Mouse (Mus musculus): Measurements from ENCODE around the gene Ube2d1. TPM values are rescaled to one million over a fixed set of nuclear protein-coding genes. Genes with fewer than 3 reads are reported as not detected.

The Ube2d1 gene
- polyA plus RNA-seq, 1 experiment, result 104 TPM

- TF ChIP-seq CTCF (IDR thresholded peaks at IDR 0.05; ENCODE audit: extremely low read depth, insufficient read depth, low read length), result no peak
- TF ChIP-seq POLR2A (IDR thresholded peaks at IDR 0.05; ENCODE audit: extremely low read depth, insufficient read depth, low read length), result no peak
- Histone ChIP-seq H3K27ac (ENCODE audit: insufficient read depth, low read length) (no peak overlapping the region), H3K4me1 (ENCODE audit: control insufficient read depth, insufficient read depth, low read length) (no peaks in the 10 kb centered on the region), H3K4me3 (ENCODE audit: insufficient read depth, low read length) (no peak overlapping the region)
These were observed 41.1 kb upstream of the Ube2d1 start for GRCm38 (mm10) chr10:71326123-71326522.

- Histone ChIP-seq H3K4me1 (ENCODE audit: control insufficient read depth, insufficient read depth, low read length) (no peaks in the 10 kb centered on the region), H3K27ac (ENCODE audit: insufficient read depth, low read length) (no peak overlapping the region), H3K4me3 (ENCODE audit: insufficient read depth, low read length) (no peak overlapping the region)
- TF ChIP-seq POLR2A (IDR thresholded peaks at IDR 0.05; ENCODE audit: extremely low read depth, insufficient read depth, low read length), result no peak
- no peak for TF ChIP-seq CTCF (IDR thresholded peaks at IDR 0.05; ENCODE audit: extremely low read depth, insufficient read depth, low read length)
These were observed 38.6 kb upstream of the Ube2d1 start for GRCm38 (mm10) chr10:71323669-71324068.

- Histone ChIP-seq H3K4me1 (ENCODE audit: control insufficient read depth, insufficient read depth, low read length) (no peaks in the 10 kb centered on the region), H3K27ac (ENCODE audit: insufficient read depth, low read length) (no peak overlapping the region), H3K4me3 (ENCODE audit: insufficient read depth, low read length) (no peak overlapping the region)
- no peak for TF ChIP-seq CTCF (IDR thresholded peaks at IDR 0.05; ENCODE audit: extremely low read depth, insufficient read depth, low read length)
These were observed 31.4 kb upstream of the Ube2d1 start for GRCm38 (mm10) chr10:71316497-71316896.

GRCm38 (mm10) chr10:71316056-71316455 is 31.0 kb upstream of the Ube2d1 start:
- no peak for TF ChIP-seq CTCF (IDR thresholded peaks at IDR 0.05; ENCODE audit: extremely low read depth, insufficient read depth, low read length)
- no peak for TF ChIP-seq POLR2A (IDR thresholded peaks at IDR 0.05; ENCODE audit: extremely low read depth, insufficient read depth, low read length)
- Histone ChIP-seq H3K4me3 (ENCODE audit: insufficient read depth, low read length) (no peak overlapping the region), H3K4me1 (ENCODE audit: control insufficient read depth, insufficient read depth, low read length) (no peaks in the 10 kb centered on the region), H3K27ac (ENCODE audit: insufficient read depth, low read length) (no peak overlapping the region)

GRCm38 (mm10) chr10:71314596-71314995 is 29.5 kb upstream of the Ube2d1 start:
- Histone ChIP-seq H3K4me1 (ENCODE audit: control insufficient read depth, insufficient read depth, low read length) (no peaks in the 10 kb centered on the region), H3K27ac (ENCODE audit: insufficient read depth, low read length) (no peak overlapping the region), H3K4me3 (ENCODE audit: insufficient read depth, low read length) (no peak overlapping the region)
- TF ChIP-seq CTCF (IDR thresholded peaks at IDR 0.05; ENCODE audit: extremely low read depth, insufficient read depth, low read length), result no peak
- no peak for TF ChIP-seq POLR2A (IDR thresholded peaks at IDR 0.05; ENCODE audit: extremely low read depth, insufficient read depth, low read length)

- TF ChIP-seq CTCF (IDR thresholded peaks at IDR 0.05; ENCODE audit: extremely low read depth, insufficient read depth, low read length), result no peak
- TF ChIP-seq POLR2A (IDR thresholded peaks at IDR 0.05; ENCODE audit: extremely low read depth, insufficient read depth, low read length), result no peak
- no peak overlapping the region for H3K27ac ChIP-seq (ENCODE audit: insufficient read depth, low read length)
- no peak overlapping the region for H3K4me3 ChIP-seq (ENCODE audit: insufficient read depth, low read length)
- no peaks in the 10 kb centered on the region for H3K4me1 ChIP-seq (ENCODE audit: control insufficient read depth, insufficient read depth, low read length)
These were observed 25.2 kb upstream of the Ube2d1 start for GRCm38 (mm10) chr10:71310288-71310687.

GRCm38 (mm10) chr10:71308199-71308598 is 23.1 kb upstream of the Ube2d1 start:
- no peaks in the 10 kb centered on the region for H3K4me1 ChIP-seq (ENCODE audit: control insufficient read depth, insufficient read depth, low read length)
- H3K27ac ChIP-seq (ENCODE audit: insufficient read depth, low read length), result no peak overlapping the region
- no peak overlapping the region for H3K4me3 ChIP-seq (ENCODE audit: insufficient read depth, low read length)
- no peak for TF ChIP-seq POLR2A (IDR thresholded peaks at IDR 0.05; ENCODE audit: extremely low read depth, insufficient read depth, low read length)
- TF ChIP-seq CTCF (IDR thresholded peaks at IDR 0.05; ENCODE audit: extremely low read depth, insufficient read depth, low read length), result no peak

GRCm38 (mm10) chr10:71306759-71307158 is 21.7 kb upstream of the Ube2d1 start:
- H3K4me3 ChIP-seq (ENCODE audit: insufficient read depth, low read length), result no peak overlapping the region
- H3K4me1 ChIP-seq (ENCODE audit: control insufficient read depth, insufficient read depth, low read length), result no peaks in the 10 kb centered on the region
- no peak overlapping the region for H3K27ac ChIP-seq (ENCODE audit: insufficient read depth, low read length)
- no peak for TF ChIP-seq POLR2A (IDR thresholded peaks at IDR 0.05; ENCODE audit: extremely low read depth, insufficient read depth, low read length)
- no peak for TF ChIP-seq CTCF (IDR thresholded peaks at IDR 0.05; ENCODE audit: extremely low read depth, insufficient read depth, low read length)

GRCm38 (mm10) chr10:71306190-71306589 is 21.1 kb upstream of the Ube2d1 start:
- H3K27ac ChIP-seq (ENCODE audit: insufficient read depth, low read length), result no peak overlapping the region
- no peak overlapping the region for H3K4me3 ChIP-seq (ENCODE audit: insufficient read depth, low read length)
- no peaks in the 10 kb centered on the region for H3K4me1 ChIP-seq (ENCODE audit: control insufficient read depth, insufficient read depth, low read length)
- TF ChIP-seq CTCF (IDR thresholded peaks at IDR 0.05; ENCODE audit: extremely low read depth, insufficient read depth, low read length) (peak; percentile 70), POLR2A (IDR thresholded peaks at IDR 0.05; ENCODE audit: extremely low read depth, insufficient read depth, low read length) (no peak)

- Histone ChIP-seq H3K27ac (ENCODE audit: insufficient read depth, low read length) (no peak overlapping the region), H3K4me3 (ENCODE audit: insufficient read depth, low read length) (no peak overlapping the region), H3K4me1 (ENCODE audit: control insufficient read depth, insufficient read depth, low read length) (no peaks in the 10 kb centered on the region)
- TF ChIP-seq CTCF (IDR thresholded peaks at IDR 0.05; ENCODE audit: extremely low read depth, insufficient read depth, low read length) (peak; percentile 59), POLR2A (IDR thresholded peaks at IDR 0.05; ENCODE audit: extremely low read depth, insufficient read depth, low read length) (no peak)
These were observed 17.4 kb upstream of the Ube2d1 start for GRCm38 (mm10) chr10:71302490-71302889.

GRCm38 (mm10) chr10:71300161-71300560 is 15.1 kb upstream of the Ube2d1 start:
- Histone ChIP-seq H3K4me3 (ENCODE audit: insufficient read depth, low read length) (no peak overlapping the region), H3K27ac (ENCODE audit: insufficient read depth, low read length) (no peak overlapping the region), H3K4me1 (ENCODE audit: control insufficient read depth, insufficient read depth, low read length) (no peaks in the 10 kb centered on the region)
- TF ChIP-seq CTCF (IDR thresholded peaks at IDR 0.05; ENCODE audit: extremely low read depth, insufficient read depth, low read length) (no peak), POLR2A (IDR thresholded peaks at IDR 0.05; ENCODE audit: extremely low read depth, insufficient read depth, low read length) (no peak)
